Mouse (Mus musculus) neural tube, embryonic 12.5 days (tissue): ENCODE measurements at regions not wholly inside any gene's neighbourhood (a gene's known extent, or its start where the extent isn't known, plus 50 kb on each side); places are given as distances from the start of the nearest gene placed in this dataset.

Source experiments
- ATAC-seq: fragments of 200-750 bp; cut with Nextera tagmentation; 2 replicates; pipeline ENCODE4 v1.8.0; 2017; ENCODE audit warnings: low read depth, mild to moderate bottlenecking, moderate TSS enrichment, moderate library complexity; ENCODE audit not compliant: low FRiP score
- H3K27ac ChIP-seq: fragments of 300-500 bp; sonication (generic); 2 replicates; pipeline ENCODE4 v1.5.1; 2016
- H3K27me3 ChIP-seq: fragments of 300-500 bp; sonication (generic); replicated peaks from 2 replicates; pipeline ENCODE4 v1.6.1; 2016; ENCODE audit warnings: mild to moderate bottlenecking
- H3K36me3 ChIP-seq: fragments of 300-500 bp; sonication (generic); 2 replicates; pipeline ENCODE4 v1.6.1; 2016; ENCODE audit warnings: mild to moderate bottlenecking
- H3K4me1 ChIP-seq: fragments of 300-500 bp; sonication (generic); 2 replicates; pipeline ENCODE4 v1.6.1; 2016
- H3K4me2 ChIP-seq: fragments of 300-500 bp; sonication (generic); replicated peaks from 2 replicates; pipeline ENCODE4 v1.6.1; 2016; ENCODE audit warnings: mild to moderate bottlenecking
- H3K4me3 ChIP-seq: fragments of 300-500 bp; sonication (generic); 2 replicates; pipeline ENCODE4 v1.5.1; 2016
- H3K9ac ChIP-seq: fragments of 300-500 bp; sonication (generic); 2 replicates; pipeline ENCODE4 v1.6.1; 2016; ENCODE audit warnings: mild to moderate bottlenecking
- H3K9me3 ChIP-seq: fragments of 300-500 bp; sonication (generic); 2 replicates; pipeline ENCODE4 v1.6.1; 2016; ENCODE audit warnings: mild to moderate bottlenecking
- WGBS: fragments of 180-500 bp; shearing (Covaris S2); methylation state at CpG from one replicate; pipeline ENCODE4 v1.1.7; 2016; 5-methylcytosine and 5-hydroxymethylcytosine counted together

GRCm38 (mm10) chr12:9855503-9856024 is 285.6 kb downstream of the Osr1 start:
- Histone ChIP-seq H3K4me3 (no peak overlapping the region), H3K4me1 (no peaks in the 10 kb centered on the region), H3K27ac (no peak overlapping the region), H3K27me3 (no peaks in the 10 kb centered on the region), H3K36me3 (no peaks in the 10 kb centered on the region), H3K4me2 (no peak overlapping the region), H3K9ac (no peak overlapping the region), H3K9me3 (no peaks in the 10 kb centered on the region)
- ATAC-seq = no peak
- WGBS = 85% methylated on average over 3 of the region's 3 CpGs

DNA sequence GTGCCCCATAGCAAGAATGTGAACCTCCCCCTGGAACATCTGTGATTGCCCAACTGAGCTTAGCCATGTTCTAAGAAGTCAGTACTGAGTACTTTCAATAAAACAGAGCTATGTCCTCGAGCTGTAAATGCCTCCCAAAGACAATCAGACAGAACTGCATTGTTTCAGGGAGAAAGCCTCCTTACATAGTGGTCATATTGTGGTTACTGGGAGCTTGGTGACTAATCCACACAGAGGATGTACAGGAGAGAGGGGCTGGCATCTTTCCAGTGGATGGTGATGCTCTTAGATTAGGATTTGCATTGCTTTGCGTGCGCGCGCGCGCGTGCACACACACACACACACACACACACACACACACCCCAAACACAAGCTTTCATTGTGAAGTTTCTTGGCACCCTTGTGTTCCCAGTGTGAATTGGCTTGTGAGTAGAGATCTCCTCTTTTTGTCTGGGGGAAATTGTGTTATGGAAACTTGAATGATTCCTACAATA is 286.3 kb downstream of the Osr1 start:
- Histone ChIP-seq H3K4me3 (no peak overlapping the region), H3K4me1 (no peaks in the 10 kb centered on the region), H3K36me3 (no peaks in the 10 kb centered on the region), H3K4me2 (no peak overlapping the region), H3K27me3 (no peaks in the 10 kb centered on the region), H3K9me3 (no peaks in the 10 kb centered on the region), H3K27ac (no peak overlapping the region), H3K9ac (no peak overlapping the region)
- 91% methylated on average over 8 of the region's 8 CpGs for WGBS
- ATAC-seq = no peak

DNA sequence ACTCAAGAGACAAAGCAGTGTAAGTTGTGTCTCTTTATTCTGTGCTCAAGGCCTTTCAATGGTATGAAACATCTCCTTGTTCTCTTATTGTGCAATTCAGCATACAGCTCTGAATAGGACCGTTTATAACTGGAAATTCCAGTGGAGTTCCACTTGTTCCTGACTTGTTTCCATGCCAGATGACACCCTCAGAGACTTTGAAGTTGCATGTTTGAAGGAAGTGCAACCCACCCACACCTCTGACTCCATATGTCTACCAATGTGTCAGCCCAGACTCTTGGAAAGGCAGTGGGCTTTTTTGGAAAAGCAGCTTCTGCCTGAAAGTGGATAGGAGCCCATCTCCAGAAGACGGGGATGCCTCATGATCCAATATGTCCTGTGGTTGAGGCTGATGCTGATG is 288.1 kb downstream of the Osr1 start:
- Histone ChIP-seq H3K4me1 (no peaks in the 10 kb centered on the region), H3K4me3 (no peak overlapping the region), H3K27me3 (no peaks in the 10 kb centered on the region), H3K27ac (no peak overlapping the region), H3K9ac (no peak overlapping the region), H3K36me3 (no peaks in the 10 kb centered on the region), H3K4me2 (no peak overlapping the region), H3K9me3 (no peaks in the 10 kb centered on the region)
- ATAC-seq = no peak
- WGBS = 67% methylated on average over 2 of the region's 2 CpGs

DNA sequence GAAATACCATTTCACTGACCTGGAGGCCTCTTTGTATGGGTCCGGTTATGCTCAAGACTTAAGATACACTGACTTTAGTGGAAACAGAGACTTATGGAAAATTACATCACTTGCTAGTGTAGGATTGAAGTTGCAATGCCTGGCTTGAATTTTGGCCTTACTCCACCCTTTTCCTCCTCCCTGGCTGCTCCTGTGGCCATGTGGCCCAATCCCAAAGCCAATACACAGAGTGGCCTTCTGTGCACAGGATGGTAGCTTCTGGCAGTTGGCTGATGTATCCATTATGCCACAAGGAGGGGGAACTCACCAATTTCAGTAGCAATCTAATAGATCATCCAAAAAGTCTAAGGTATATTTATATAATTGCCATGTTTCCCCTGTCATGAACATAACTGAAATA is 292.4 kb downstream of the Osr1 start:
- H3K9me3 ChIP-seq = no peaks in the 10 kb centered on the region
- ATAC-seq = no peak
- no peak overlapping the region for H3K27ac ChIP-seq
- no peak overlapping the region for H3K9ac ChIP-seq
- no peaks in the 10 kb centered on the region for H3K4me1 ChIP-seq
- H3K36me3 ChIP-seq = no peaks in the 10 kb centered on the region
- WGBS = 91% methylated on average over 1 of the region's 1 CpGs
- H3K4me2 ChIP-seq = no peak overlapping the region
- no peak overlapping the region for H3K4me3 ChIP-seq
- no peaks in the 10 kb centered on the region for H3K27me3 ChIP-seq

GRCm38 (mm10) chr12:9872236-9872635 is 302.3 kb downstream of the Osr1 start:
- H3K4me2 ChIP-seq = no peak overlapping the region
- H3K9ac ChIP-seq = no peak overlapping the region
- no peaks in the 10 kb centered on the region for H3K9me3 ChIP-seq
- no peak overlapping the region for H3K27ac ChIP-seq
- H3K4me1 ChIP-seq = no peaks in the 10 kb centered on the region
- 91% methylated on average over 4 of the region's 4 CpGs for WGBS
- no peak overlapping the region for H3K4me3 ChIP-seq
- no peaks in the 10 kb centered on the region for H3K36me3 ChIP-seq
- no peaks in the 10 kb centered on the region for H3K27me3 ChIP-seq
- no peak for ATAC-seq

- Histone ChIP-seq H3K4me3 (no peak overlapping the region), H3K4me1 (no peaks in the 10 kb centered on the region), H3K9ac (no peak overlapping the region), H3K27me3 (no peaks in the 10 kb centered on the region), H3K36me3 (no peaks in the 10 kb centered on the region), H3K4me2 (no peak overlapping the region), H3K9me3 (no peaks in the 10 kb centered on the region), H3K27ac (no peak overlapping the region)
- 94% methylated on average over 1 of the region's 1 CpGs for WGBS
- ATAC-seq = no peak
These were observed 303.3 kb downstream of the Osr1 start for GRCm38 (mm10) chr12:9873214-9873613.

- Histone ChIP-seq H3K36me3 (no peaks in the 10 kb centered on the region), H3K27me3 (no peaks in the 10 kb centered on the region), H3K27ac (no peak overlapping the region), H3K9ac (no peak overlapping the region), H3K4me1 (no peaks in the 10 kb centered on the region), H3K9me3 (no peaks in the 10 kb centered on the region), H3K4me2 (no peak overlapping the region), H3K4me3 (no peak overlapping the region)
- no peak for ATAC-seq
- WGBS = 91% methylated on average over 2 of the region's 2 CpGs
These were observed 304.9 kb downstream of the Osr1 start for GRCm38 (mm10) chr12:9874823-9875222.

GRCm38 (mm10) chr12:9881953-9882623 is 312.2 kb downstream of the Osr1 start:
- Histone ChIP-seq H3K9me3 (no peaks in the 10 kb centered on the region), H3K36me3 (no peaks in the 10 kb centered on the region), H3K9ac (no peak overlapping the region), H3K27ac (no peak overlapping the region), H3K4me1 (no peaks in the 10 kb centered on the region), H3K4me2 (no peak overlapping the region), H3K4me3 (no peak overlapping the region), H3K27me3 (no peaks in the 10 kb centered on the region)
- no peak for ATAC-seq
- 90% methylated on average over 2 of the region's 2 CpGs for WGBS

- H3K27ac ChIP-seq = no peak overlapping the region
- ATAC-seq = no peak
- no peaks in the 10 kb centered on the region for H3K9me3 ChIP-seq
- no peaks in the 10 kb centered on the region for H3K4me1 ChIP-seq
- no peaks in the 10 kb centered on the region for H3K27me3 ChIP-seq
- no peaks in the 10 kb centered on the region for H3K36me3 ChIP-seq
- 62% methylated on average over 1 of the region's 1 CpGs for WGBS
- H3K9ac ChIP-seq = no peak overlapping the region
- no peak overlapping the region for H3K4me2 ChIP-seq
- no peak overlapping the region for H3K4me3 ChIP-seq
These were observed 313.3 kb downstream of the Osr1 start for GRCm38 (mm10) chr12:9883037-9883730.

- Histone ChIP-seq H3K4me2 (no peak overlapping the region), H3K27ac (no peak overlapping the region), H3K4me1 (no peaks in the 10 kb centered on the region), H3K9me3 (no peaks in the 10 kb centered on the region), H3K4me3 (no peak overlapping the region), H3K36me3 (no peaks in the 10 kb centered on the region), H3K9ac (no peak overlapping the region), H3K27me3 (no peaks in the 10 kb centered on the region)
- 80% methylated on average over 2 of the region's 2 CpGs for WGBS
- ATAC-seq = no peak
These were observed 324.6 kb downstream of the Osr1 start for GRCm38 (mm10) chr12:9894521-9894920.

DNA sequence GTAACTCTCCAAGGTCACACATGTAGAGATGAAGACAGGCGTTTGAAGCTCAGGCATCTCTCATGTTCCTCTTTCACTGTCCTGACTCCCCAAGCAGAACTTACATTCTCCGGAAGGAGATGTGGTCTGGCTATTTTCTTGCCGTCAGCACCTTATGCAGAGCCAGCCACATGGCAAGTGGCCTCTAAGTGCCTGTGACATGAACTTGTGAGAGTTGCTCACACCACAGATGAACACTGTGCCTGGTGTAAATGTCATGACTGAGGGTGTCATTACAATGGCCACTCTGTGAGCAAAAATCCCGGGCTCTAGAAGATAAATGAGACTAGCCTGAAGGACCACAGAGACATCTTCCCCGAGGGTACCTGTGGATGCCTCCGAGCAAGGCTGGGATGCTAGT is 328.1 kb downstream of the Osr1 start:
- ATAC-seq = no peak
- WGBS = 87% methylated on average over 6 of the region's 6 CpGs
- no peak overlapping the region for H3K4me2 ChIP-seq
- no peaks in the 10 kb centered on the region for H3K27me3 ChIP-seq
- H3K36me3 ChIP-seq = no peaks in the 10 kb centered on the region
- H3K4me3 ChIP-seq = no peak overlapping the region
- H3K9ac ChIP-seq = no peak overlapping the region
- H3K27ac ChIP-seq = no peak overlapping the region
- H3K9me3 ChIP-seq = no peaks in the 10 kb centered on the region
- H3K4me1 ChIP-seq = no peaks in the 10 kb centered on the region

DNA sequence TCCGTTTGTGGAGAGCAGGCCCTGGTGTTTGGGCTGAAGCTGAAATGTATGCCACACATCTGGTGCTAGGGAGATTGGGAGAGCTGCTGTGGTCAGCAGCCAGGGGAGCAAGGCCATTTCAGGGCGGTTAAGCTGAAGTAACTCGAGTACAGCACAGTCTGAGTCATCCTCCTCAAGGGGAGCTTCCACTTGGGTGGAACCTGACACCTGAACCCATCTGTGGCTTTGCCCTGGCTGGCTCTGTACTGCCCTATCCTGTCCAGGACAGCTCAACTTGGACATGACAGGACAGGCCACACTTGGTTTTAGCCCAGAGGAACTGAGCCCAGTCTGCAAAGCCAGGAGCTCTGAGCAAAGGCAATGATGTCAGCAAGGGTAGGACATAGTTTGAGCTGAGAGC is 328.5 kb downstream of the Osr1 start:
- H3K9ac ChIP-seq = no peak overlapping the region
- no peaks in the 10 kb centered on the region for H3K27me3 ChIP-seq
- ATAC-seq = no peak
- H3K9me3 ChIP-seq = no peaks in the 10 kb centered on the region
- no peak overlapping the region for H3K27ac ChIP-seq
- WGBS = 62% methylated on average over 3 of the region's 3 CpGs
- H3K36me3 ChIP-seq = no peaks in the 10 kb centered on the region
- H3K4me2 ChIP-seq = no peak overlapping the region
- H3K4me1 ChIP-seq = no peaks in the 10 kb centered on the region
- no peak overlapping the region for H3K4me3 ChIP-seq

GRCm38 (mm10) chr12:9901948-9902347 is 332.0 kb downstream of the Osr1 start:
- Histone ChIP-seq H3K9me3 (no peaks in the 10 kb centered on the region), H3K9ac (no peak overlapping the region), H3K4me3 (no peak overlapping the region), H3K4me1 (no peaks in the 10 kb centered on the region), H3K4me2 (no peak overlapping the region), H3K27ac (no peak overlapping the region), H3K27me3 (no peaks in the 10 kb centered on the region), H3K36me3 (no peaks in the 10 kb centered on the region)
- WGBS = 82% methylated on average over 2 of the region's 2 CpGs
- ATAC-seq = no peak
